Mouse (Mus musculus) kidney, adult 9 months (tissue): Measurements from ENCODE around the gene Helz2.

Source experiments
- DNase-seq: peaks from one replicate; pipeline ENCODE4 v3.0.0; 2022

The Helz2 gene

DNA sequence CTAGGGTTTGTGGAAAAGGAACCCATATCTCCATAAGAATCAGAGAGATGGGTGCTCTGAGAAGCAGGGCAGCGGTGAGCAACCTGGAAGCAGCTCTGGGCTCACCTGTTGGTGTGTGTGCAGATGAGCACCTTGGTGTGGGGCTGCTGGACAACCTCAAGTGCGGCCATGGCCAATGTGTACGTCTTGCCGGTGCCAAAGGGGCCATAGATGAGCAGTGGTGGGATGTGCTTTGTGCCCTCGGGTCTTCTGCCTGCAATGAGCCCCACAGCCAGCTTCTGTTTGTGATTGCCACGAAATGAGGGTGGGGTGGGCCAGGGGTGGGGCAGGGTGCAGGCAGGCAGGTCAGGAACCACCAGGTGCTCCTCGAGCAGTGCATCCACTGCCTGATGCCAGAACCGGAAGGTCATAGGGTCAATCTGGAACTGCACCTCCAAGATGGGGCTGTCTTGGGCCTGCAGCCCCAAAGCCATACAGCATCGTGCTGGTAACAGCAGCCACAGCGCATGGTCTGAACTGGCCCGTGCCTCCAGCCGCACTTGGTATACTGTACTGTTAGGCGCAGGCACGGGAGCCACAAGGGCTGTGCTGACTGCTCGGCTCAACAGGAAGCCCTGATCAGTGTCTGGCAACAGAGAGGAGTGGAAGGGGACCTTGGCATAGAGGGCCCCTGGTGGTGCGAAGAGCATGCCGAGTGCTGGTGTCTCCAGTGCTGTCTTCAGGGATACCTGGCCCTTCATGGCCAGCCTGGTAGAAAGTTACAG, 4.4 kb downstream of the Helz2 start:
- no peak for DNase-seq

DNA sequence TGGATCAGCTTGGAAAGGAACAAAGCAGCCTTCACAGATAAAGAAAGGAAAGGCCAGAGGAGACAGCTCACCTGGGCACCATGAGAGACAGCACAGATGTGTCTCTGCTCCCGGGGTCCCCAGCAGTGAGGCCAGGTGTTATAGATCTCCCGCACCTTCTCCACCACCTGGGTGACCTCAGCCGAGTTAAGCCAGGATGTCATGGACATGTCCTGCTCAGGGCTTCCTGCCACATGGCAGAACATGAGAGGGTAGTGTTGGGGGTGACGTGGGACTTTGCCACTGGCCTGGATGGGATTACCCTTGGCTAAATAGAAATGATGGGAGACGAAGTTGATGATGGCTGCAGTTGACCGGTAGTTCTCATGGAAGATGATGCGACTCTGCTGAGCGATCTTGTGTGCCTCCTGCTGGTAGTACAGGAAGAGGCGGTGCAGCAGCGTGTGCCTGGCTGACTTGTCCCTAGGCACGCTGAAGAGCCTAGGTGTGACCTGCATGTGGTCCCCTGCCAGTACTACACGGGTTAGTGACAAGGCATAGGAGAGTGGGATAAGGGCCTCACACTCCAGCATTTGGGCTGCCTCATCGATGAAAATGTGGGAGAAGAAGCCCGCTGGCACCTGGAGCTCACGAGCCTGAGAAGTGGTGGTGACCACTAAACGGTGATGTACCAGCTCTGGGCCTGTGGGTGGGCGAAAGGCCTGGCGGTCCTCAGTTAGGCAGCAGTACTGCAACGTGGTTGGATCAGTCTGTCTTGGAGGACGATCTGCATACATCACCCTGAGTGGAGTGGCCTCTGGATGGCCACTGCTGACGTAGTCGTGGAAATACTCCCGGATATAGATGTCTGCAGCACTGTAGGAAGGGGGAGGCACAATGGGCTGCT, 5.9 kb downstream of the Helz2 start:
- no peak for DNase-seq

DNA sequence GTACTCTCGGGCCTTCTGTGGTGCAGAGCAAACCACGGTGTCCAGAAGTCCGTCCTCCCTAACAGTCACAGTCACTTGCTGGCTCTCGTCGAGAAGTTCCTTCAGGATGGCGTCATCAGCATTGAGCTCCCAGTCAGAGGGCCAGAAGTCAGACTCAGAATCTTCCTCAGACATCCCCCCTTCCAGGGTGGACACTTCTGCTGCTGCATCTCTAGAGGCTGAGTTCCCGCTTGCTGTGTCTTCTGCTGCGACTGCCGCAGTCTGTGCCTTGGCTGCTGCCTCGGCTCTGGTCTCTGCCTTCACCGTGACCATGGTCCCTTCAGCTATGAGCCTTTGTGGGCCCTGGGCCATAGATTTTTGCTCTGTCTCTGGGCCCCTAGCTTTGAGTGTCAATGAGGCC, 7.1 kb downstream of the Helz2 start:
- no peak for DNase-seq

GRCm38 (mm10) chr2:181233443-181233842, 8.4 kb downstream of the Helz2 start:
- DNase-seq = no peak

DNA sequence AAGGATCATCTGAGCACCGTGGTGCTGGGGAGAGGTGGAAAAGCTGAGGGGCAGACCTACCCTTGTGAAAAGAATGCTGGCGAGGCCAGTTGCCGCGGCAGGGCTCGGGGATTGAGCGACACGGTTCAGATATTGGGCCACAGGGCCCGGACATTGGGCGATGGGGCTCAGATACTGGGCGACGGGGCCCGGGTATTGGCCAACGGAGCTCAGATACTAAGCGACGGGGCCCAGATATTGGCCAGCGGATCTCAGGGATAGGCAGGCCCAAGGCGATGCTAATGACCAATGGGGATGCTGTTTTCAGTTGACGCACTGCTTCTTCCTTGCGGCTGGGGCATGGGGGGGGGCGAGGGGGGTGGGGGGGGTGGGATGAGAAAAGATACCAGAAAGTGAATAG, 10.7 kb downstream of the Helz2 start:
- no peak for DNase-seq

DNA sequence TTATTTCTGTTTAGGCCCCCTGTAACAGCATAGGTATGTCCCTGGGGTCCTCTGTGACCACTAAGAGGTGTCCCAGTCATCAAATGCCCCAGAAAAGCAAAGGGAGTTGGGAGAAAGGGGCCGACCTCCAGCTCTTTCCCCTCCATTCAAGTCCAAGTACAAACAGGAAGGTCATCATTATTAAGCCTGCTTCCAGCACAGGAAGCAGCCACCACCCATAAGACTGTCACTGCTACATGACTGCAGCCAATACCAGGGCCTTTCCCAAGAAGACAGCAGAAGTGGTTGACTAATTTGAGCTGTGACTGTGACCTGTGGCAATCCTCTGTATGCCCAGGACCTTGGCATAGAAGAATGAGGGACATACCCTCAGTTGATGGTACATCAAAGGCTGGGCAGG, 13.5 kb downstream of the Helz2 start:
- no peak for DNase-seq

GRCm38 (mm10) chr2:181227122-181227521, 14.7 kb downstream of the Helz2 start:
- no peak for DNase-seq

GRCm38 (mm10) chr2:181224994-181225393, 16.8 kb downstream of the Helz2 start:
- DNase-seq = no peak

GRCm38 (mm10) chr2:181220361-181220760, 21.5 kb downstream of the Helz2 start:
- DNase-seq = no peak

GRCm38 (mm10) chr2:181219538-181220216, 22.1 kb downstream of the Helz2 start, which contains the start of gene Fndc11:
Gene Fndc11, plus strand, starts transcription at chr2:181220013.
- DNase-seq = peak; percentile 85

- no peak for DNase-seq
Measured at GRCm38 (mm10) chr2:181218881-181219485, 22.8 kb downstream of the Helz2 start.

DNA sequence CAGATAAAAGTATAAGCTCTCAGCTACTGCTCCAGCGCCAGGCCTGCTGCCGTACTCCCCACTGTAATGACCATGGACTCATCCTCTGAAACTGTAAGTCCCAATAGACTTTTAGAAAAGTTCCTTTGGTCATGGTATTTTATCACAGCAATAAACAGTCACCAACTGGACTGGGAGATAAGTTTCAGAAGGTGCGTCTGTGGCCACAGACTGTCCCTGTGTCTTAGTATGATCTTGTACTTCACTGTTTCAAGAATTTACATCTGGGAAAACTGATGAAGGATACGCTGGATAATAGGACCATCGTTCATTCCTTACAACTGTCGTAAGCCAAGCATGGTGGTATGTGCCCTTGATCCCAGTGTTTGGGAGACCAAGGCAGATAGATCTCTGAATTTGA, 25.8 kb downstream of the Helz2 start:
- no peak for DNase-seq

GRCm38 (mm10) chr2:181213021-181213445, 28.8 kb downstream of the Helz2 start, which contains the start of gene Srms:
Gene Srms, minus strand, starts transcription at chr2:181213185.
- peak; percentile 59 for DNase-seq

- no peak for DNase-seq
Measured at GRCm38 (mm10) chr2:181212389-181213020, 29.3 kb downstream of the Helz2 start.

DNA sequence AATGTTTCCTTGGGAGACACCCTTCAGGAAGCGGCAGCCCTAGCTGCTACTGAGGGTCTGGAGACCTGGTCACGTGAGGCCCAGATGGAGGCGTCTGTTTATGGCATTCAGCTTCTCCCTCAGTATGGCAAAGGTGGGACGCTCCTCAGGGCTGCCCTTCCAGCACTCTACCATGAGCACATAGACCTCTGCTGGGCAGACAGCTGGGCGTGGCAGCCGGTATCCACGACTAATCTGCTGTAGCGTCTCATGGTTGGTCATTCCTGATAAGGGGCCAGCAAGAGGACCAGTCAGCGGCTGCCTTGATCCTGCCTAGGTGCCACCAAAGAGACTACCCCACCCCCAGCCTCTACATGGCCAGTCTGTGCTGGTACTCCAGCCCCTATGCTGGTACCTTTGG, 35.7 kb downstream of the Helz2 start:
- DNase-seq = no peak

GRCm38 (mm10) chr2:181205678-181206077, 36.1 kb downstream of the Helz2 start:
- no peak for DNase-seq

DNA sequence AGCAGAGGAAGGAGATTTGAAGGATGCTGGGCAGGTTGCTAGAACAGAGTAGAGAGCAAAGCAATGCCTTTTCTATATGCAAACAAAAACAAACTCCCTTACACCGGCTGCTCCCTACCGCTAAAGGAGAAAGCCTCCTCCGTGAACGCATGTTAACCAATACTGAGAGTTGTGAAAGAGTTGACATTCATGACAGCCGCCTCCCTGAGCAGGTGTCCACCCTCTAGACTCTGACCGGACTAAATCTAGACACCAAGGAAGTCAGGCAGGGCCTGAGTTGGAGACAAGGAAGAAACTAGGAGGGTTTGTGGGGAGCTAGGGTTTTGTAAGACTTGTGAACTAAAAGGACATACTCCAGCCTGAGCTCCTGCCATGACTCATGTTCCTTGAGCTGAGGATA, 38.9 kb downstream of the Helz2 start:
- DNase-seq = no peak

- DNase-seq = no peak
Measured at GRCm38 (mm10) chr2:181202422-181202821, 39.4 kb downstream of the Helz2 start, which contains the start of gene Ptk6. Gene Ptk6, minus strand, starts transcription at chr2:181202789.

GRCm38 (mm10) chr2:181201606-181202005, 40.2 kb downstream of the Helz2 start:
- no peak for DNase-seq

- peak; percentile 80 for DNase-seq
Measured at GRCm38 (mm10) chr2:181196628-181197300, 45.1 kb downstream of the Helz2 start.

- DNase-seq = no peak
Measured at GRCm38 (mm10) chr2:181193044-181193443, 48.8 kb downstream of the Helz2 start.

DNA sequence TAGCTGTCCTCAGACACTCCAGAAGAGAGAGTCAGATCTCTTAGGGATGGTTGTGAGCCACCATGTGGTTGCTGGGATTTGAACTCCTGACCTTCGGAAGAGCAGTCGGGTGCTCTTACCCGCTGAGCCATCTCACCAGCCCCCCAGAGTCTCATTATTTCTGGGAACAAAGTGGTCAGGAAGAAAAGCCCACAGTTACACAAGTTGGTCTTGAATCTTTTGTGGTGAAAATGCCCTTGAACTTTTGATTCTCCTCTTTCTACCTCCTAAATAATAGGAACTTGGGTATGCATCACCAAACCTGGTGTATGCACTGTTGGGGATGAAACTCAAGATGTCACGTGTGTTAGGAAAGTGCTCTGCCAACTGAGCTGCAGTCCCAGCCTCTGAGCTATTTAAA, 49.9 kb downstream of the Helz2 start:
- DNase-seq = no peak
